Mouse (Mus musculus) C2C12 (cell line): ENCODE results near the gene Slc26a5. TPM values are rescaled to one million over a fixed set of nuclear protein-coding genes. Genes with fewer than 3 reads are reported as not detected.

Experiments
- H3K27me3 ChIP-seq: one replicate; pipeline ENCODE4 v1.6.1; 2011; ENCODE audit not compliant: control insufficient read depth, insufficient read depth, insufficient read length
- H3K36me3 ChIP-seq: one replicate; pipeline ENCODE4 v1.6.1; 2011; ENCODE audit not compliant: control insufficient read depth, insufficient read depth
- H3K4me3 ChIP-seq: one replicate; pipeline ENCODE4 v1.5.1; 2011; ENCODE audit warnings: mild to moderate bottlenecking, control low read depth; ENCODE audit not compliant: poor library complexity, insufficient read depth, severe bottlenecking
- H3K79me2 ChIP-seq: one replicate; pipeline ENCODE4 v1.6.1; 2011; ENCODE audit not compliant: control insufficient read depth, insufficient read depth
- H3K79me3 ChIP-seq: one replicate; pipeline ENCODE4 v1.6.1; 2011; ENCODE audit warnings: low read depth, control low read depth
- H3ac ChIP-seq: one replicate; pipeline ENCODE3; 2011; ENCODE audit warnings: low read depth; ENCODE audit not compliant: control insufficient read depth, insufficient read length
- CEBPB ChIP-seq: IDR thresholded peaks from one replicate; pipeline ENCODE4 v1.6.1; 2011; ENCODE audit warnings: low read depth, mild to moderate bottlenecking, control low read depth, moderate library complexity
- CTCF ChIP-seq: IDR thresholded peaks from one replicate; pipeline ENCODE4 v1.5.1; 2011; ENCODE audit not compliant: control insufficient read depth, insufficient read depth, insufficient read length
- FOSL1 ChIP-seq: IDR thresholded peaks from one replicate; pipeline ENCODE4 v1.8.0; 2011; ENCODE audit warnings: mild to moderate bottlenecking, low read length; ENCODE audit not compliant: poor library complexity, insufficient read depth, severe bottlenecking
- MAX ChIP-seq: IDR thresholded peaks from one replicate; pipeline ENCODE4 v1.6.1; 2011; ENCODE audit warnings: mild to moderate bottlenecking, control low read depth
- MYOD1 ChIP-seq: IDR thresholded peaks from one replicate; pipeline ENCODE4 v1.6.1; 2011; ENCODE audit warnings: low read depth; ENCODE audit not compliant: control insufficient read depth, insufficient read length
- MYOG ChIP-seq: IDR thresholded peaks from one replicate; pipeline ENCODE4 v1.6.1; 2011; ENCODE audit not compliant: control insufficient read depth, insufficient read length; ENCODE audit errors: extremely low read depth
- USF1 ChIP-seq: IDR thresholded peaks from one replicate; pipeline ENCODE4 v1.6.1; 2011; ENCODE audit warnings: low read depth, mild to moderate bottlenecking, control low read depth, moderate library complexity
- polyA plus RNA-seq: library from polyadenylated mRNA; unstranded; fragments of >200 nt; fragmentation: generic; extraction: Trizol; gene quantifications from one replicate; pipeline ENCODE4 v1.2.1, GENCODE M21; 2012; ENCODE audit warnings: missing spikeins

Slc26a5 gene
- polyA plus RNA-seq, 1 experiment, result not detected

DNA sequence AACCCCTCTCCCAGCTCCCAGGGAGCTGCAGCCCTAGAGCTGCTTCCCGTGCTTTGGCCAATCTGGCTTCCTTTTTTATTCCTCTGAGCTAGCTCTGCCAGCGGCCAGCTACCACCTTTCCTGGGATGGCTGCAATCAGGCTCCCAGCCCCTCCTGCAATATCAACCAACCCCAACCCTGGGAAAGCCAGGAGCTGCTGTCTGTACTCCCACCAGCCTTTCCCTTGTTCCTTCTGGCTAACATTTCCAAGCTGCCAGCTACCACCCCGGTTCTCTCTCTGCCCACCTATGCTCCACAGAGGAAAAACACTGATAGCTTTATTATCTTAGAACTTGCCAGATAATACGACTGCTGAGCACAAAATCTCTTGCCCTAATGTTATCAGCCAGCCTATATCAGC lies 60.6 kb downstream of the Slc26a5 start:
- H3K4me3 ChIP-seq, result no peak overlapping the region
- peaks cover 49% of the 10 kb centered on the region for H3K36me3 ChIP-seq
- H3K79me3 ChIP-seq, result no peaks in the 10 kb centered on the region
- no peak overlapping the region for H3ac ChIP-seq
- TF ChIP-seq FOSL1 (no peak), USF1 (no peak), CEBPB (no peak), MAX (no peak), MYOD1 (no peak), MYOG (no peak), CTCF (no peak)
- H3K79me2 ChIP-seq, result no peaks in the 10 kb centered on the region
- H3K27me3 ChIP-seq, result no peaks in the 10 kb centered on the region

DNA sequence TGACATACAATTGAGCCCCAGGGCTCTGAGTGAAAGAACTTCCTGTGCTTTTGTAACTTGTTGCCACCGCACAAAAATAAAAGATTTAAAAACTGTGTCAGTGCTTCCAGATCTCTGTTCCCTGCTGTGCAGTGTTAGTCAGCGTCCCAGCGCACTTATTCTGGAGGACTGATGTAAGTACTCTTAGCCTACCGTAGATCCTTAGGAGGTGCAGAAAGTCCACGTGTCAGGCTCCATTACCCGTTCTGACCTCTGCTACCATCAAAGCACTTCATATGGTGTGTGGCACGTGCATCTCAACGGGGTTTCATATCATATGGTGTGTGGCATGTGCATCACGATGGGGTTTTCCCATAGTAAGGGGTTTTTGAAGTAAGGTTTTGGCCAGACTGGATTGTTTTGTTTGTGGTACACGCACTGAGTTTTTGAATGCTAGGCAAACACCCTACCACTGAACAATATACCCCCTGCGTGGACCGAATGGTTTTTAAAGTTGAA lies 61.7 kb downstream of the Slc26a5 start:
- no peaks in the 10 kb centered on the region for H3K79me2 ChIP-seq
- H3ac ChIP-seq, result no peak overlapping the region
- TF ChIP-seq CTCF, result no peak
- no peak for TF ChIP-seq MYOD1
- TF ChIP-seq CEBPB, result no peak
- no peak for TF ChIP-seq MYOG
- TF ChIP-seq FOSL1, result no peak
- TF ChIP-seq MAX, result no peak
- peaks cover 60% of the 10 kb centered on the region for H3K36me3 ChIP-seq
- H3K79me3 ChIP-seq, result no peaks in the 10 kb centered on the region
- H3K4me3 ChIP-seq, result no peak overlapping the region
- no peaks in the 10 kb centered on the region for H3K27me3 ChIP-seq

DNA sequence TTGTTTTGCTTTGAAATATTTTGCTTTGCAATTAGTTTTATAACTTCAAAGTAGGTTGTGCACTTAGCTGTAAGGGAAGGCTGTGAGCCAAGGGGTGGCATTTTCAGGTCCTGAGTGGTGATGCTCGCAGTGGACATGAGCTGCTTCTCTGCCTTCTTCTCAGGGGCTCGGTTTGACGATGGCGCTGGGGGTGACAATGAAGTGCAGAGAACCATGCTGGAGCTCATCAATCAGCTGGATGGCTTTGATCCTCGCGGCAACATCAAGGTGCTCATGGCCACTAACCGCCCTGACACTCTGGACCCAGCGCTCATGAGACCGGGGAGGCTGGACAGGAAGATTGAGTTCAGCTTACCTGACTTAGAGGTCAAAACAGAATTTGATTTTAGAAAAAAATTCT lies 62.5 kb downstream of the Slc26a5 start:
- Histone ChIP-seq H3K27me3 (no peaks in the 10 kb centered on the region), H3K36me3 (peaks cover 68% of the 10 kb centered on the region), H3K4me3 (no peak overlapping the region), H3ac (no peak overlapping the region), H3K79me3 (no peaks in the 10 kb centered on the region), H3K79me2 (no peaks in the 10 kb centered on the region)
- TF ChIP-seq CTCF (no peak), USF1 (no peak)

DNA sequence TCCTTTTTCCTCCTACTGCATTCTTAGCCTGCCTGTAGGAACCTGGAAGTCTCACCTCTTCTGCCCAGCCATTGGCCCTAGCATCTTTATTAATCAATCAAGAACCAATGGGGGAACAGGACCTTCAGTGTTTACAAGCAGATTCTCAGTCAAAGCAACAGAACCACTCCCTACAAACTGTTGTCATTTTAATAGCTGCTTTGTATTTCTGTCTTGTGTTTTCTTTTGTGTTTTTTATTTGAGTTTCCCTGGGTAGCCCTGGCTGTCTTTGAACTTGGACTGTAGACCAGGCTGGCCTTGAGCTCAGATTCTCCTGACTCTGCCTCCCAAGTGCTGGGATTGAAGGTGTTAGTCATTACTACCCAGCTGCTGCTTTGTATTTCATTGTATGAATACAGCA lies 73.2 kb downstream of the Slc26a5 start:
- H3ac ChIP-seq, result no peak overlapping the region
- TF ChIP-seq MAX (no peak), CTCF (no peak), MYOD1 (no peak), MYOG (no peak), FOSL1 (no peak), CEBPB (no peak), USF1 (no peak)
- peaks cover 90% of the 10 kb centered on the region for H3K79me2 ChIP-seq
- H3K27me3 ChIP-seq, result no peaks in the 10 kb centered on the region
- H3K4me3 ChIP-seq, result no peak overlapping the region
- peaks cover 43% of the 10 kb centered on the region for H3K36me3 ChIP-seq
- peaks cover 64% of the 10 kb centered on the region for H3K79me3 ChIP-seq

DNA sequence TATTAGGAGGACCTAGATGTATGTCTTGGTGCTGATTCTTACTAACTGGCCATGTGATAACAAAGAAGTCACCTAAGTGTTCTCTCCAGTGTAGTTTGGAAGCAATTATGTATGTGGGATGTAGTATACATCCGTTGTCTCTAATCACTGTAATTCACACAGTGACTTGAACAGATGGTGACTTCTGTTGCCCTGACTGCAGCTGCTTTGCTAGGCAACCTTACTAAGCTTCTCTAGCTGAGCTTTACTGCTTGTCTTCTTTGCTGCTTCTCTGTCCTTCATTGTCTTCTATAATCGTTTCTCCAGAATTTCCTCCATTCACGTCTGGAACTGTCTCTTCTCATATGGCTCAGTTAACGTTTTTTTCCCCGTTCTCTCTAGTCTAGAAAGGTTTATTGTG lies 76.3 kb downstream of the Slc26a5 start:
- Histone ChIP-seq H3K79me3 (peaks cover 71% of the 10 kb centered on the region), H3K27me3 (no peaks in the 10 kb centered on the region), H3K4me3 (no peak overlapping the region), H3ac (no peak overlapping the region), H3K79me2 (peaks cover 85% of the 10 kb centered on the region), H3K36me3 (peaks cover 19% of the 10 kb centered on the region)
- TF ChIP-seq CEBPB (no peak), MYOG (no peak), FOSL1 (no peak), USF1 (no peak), MYOD1 (no peak), MAX (no peak), CTCF (no peak)
